Mouse (Mus musculus): Measurements from ENCODE around the gene Zfp207. TPM values are rescaled to one million over a fixed set of nuclear protein-coding genes. Genes with fewer than 3 reads are reported as not detected.
"Not testable (repeated sequence)": the region's sequence is repeated elsewhere in the genome, so short reads cannot be mapped to it uniquely, and the experiment has no call there.

Zfp207 gene
- 72.8 and 104 TPM in 2 replicates for polyA plus RNA-seq (2012; rRNA removed)

GRCm38 (mm10) chr11:80383019-80383625 is at the start of gene Zfp207:
Zfp207 (plus strand) TSS chr11:80383279.
- no peak for TF ChIP-seq CTCF (IDR thresholded peaks at IDR 0.05; ENCODE audit: insufficient read depth, low read length)
- TF ChIP-seq POLR2A (IDR thresholded peaks at IDR 0.05; ENCODE audit: borderline replicate concordance, extremely low read depth, low read depth, low read length) = peak; percentile 98
- Histone ChIP-seq H3K4me3 (replicated peaks; ENCODE audit: extremely low read depth, low read depth, low read length) (peak within 1 kb of the TSS; percentile 88), H3K4me1 (ENCODE audit: control insufficient read depth, insufficient read depth, low read length) (peaks cover 9% of the 10 kb centered on the region; the same call in 1 of the 2 replicates)
- WGBS = under 1% methylated on average over 33 of the region's 33 CpGs
- DNase-seq = peak; percentile 96

- no peak for DNase-seq
- H3K4me3 ChIP-seq (replicated peaks; ENCODE audit: extremely low read depth, low read depth, low read length) = no peak overlapping the region
- TF ChIP-seq POLR2A (IDR thresholded peaks at IDR 0.05; ENCODE audit: borderline replicate concordance, extremely low read depth, low read depth, low read length) = no peak
- TF ChIP-seq CTCF (IDR thresholded peaks at IDR 0.05; ENCODE audit: insufficient read depth, low read length) = no peak
- no peaks in the 10 kb centered on the region for H3K4me1 ChIP-seq (ENCODE audit: control insufficient read depth, insufficient read depth, low read length)
- 15% methylated on average over 7 of the region's 7 CpGs for WGBS
Observed at GRCm38 (mm10) chr11:80335609-80336350, 47.3 kb upstream of the Zfp207 start.

- TF ChIP-seq CTCF (IDR thresholded peaks at IDR 0.05; ENCODE audit: insufficient read depth, low read length) (no peak), POLR2A (IDR thresholded peaks at IDR 0.05; ENCODE audit: borderline replicate concordance, extremely low read depth, low read depth, low read length) (no peak)
- WGBS = 33% methylated on average over 6 of the region's 6 CpGs
- no peak for DNase-seq
- Histone ChIP-seq H3K4me1 (ENCODE audit: control insufficient read depth, insufficient read depth, low read length) (no peaks in the 10 kb centered on the region), H3K4me3 (replicated peaks; ENCODE audit: extremely low read depth, low read depth, low read length) (no peak overlapping the region)
Observed at GRCm38 (mm10) chr11:80336351-80336730, 46.7 kb upstream of the Zfp207 start.

GRCm38 (mm10) chr11:80342482-80342881 is 40.6 kb upstream of the Zfp207 start:
- WGBS = 35% methylated on average over 2 of the region's 2 CpGs
- no peak for DNase-seq
- TF ChIP-seq CTCF (IDR thresholded peaks at IDR 0.05; ENCODE audit: insufficient read depth, low read length) (no peak), POLR2A (IDR thresholded peaks at IDR 0.05; ENCODE audit: borderline replicate concordance, extremely low read depth, low read depth, low read length) (no peak)
- Histone ChIP-seq H3K4me3 (replicated peaks; ENCODE audit: extremely low read depth, low read depth, low read length) (no peak overlapping the region), H3K4me1 (ENCODE audit: control insufficient read depth, insufficient read depth, low read length) (no peaks in the 10 kb centered on the region)

GRCm38 (mm10) chr11:80351832-80352430 is 31.1 kb upstream of the Zfp207 start:
- peak; percentile 82 for DNase-seq
- 74% methylated on average over 5 of the region's 5 CpGs for WGBS

GRCm38 (mm10) chr11:80354832-80355231 is 28.2 kb upstream of the Zfp207 start:
- DNase-seq = no peak
- H3K4me1 ChIP-seq (ENCODE audit: control insufficient read depth, insufficient read depth, low read length) = no peaks in the 10 kb centered on the region
- 50% methylated on average over 4 of the region's 4 CpGs for WGBS
- TF ChIP-seq POLR2A (IDR thresholded peaks at IDR 0.05; ENCODE audit: borderline replicate concordance, extremely low read depth, low read depth, low read length) (no peak), CTCF (IDR thresholded peaks at IDR 0.05; ENCODE audit: insufficient read depth, low read length) (no peak)
- H3K4me3 ChIP-seq (replicated peaks; ENCODE audit: extremely low read depth, low read depth, low read length) = no peak overlapping the region

More at GRCm38 (mm10) chr11:80351832-80352430, 31.1 kb upstream of the Zfp207 start:
- TF ChIP-seq CTCF (IDR thresholded peaks at IDR 0.05; ENCODE audit: insufficient read depth, low read length) (peak; percentile 92), POLR2A (IDR thresholded peaks at IDR 0.05; ENCODE audit: borderline replicate concordance, extremely low read depth, low read depth, low read length) (no peak)
- Histone ChIP-seq H3K4me1 (ENCODE audit: control insufficient read depth, insufficient read depth, low read length) (no peaks in the 10 kb centered on the region), H3K4me3 (replicated peaks; ENCODE audit: extremely low read depth, low read depth, low read length) (no peak overlapping the region)

- WGBS = 81% methylated on average over 1 of the region's 1 CpGs
- DNase-seq = no peak
- Histone ChIP-seq H3K4me1 (ENCODE audit: control insufficient read depth, insufficient read depth, low read length) (no peaks in the 10 kb centered on the region), H3K4me3 (replicated peaks; ENCODE audit: extremely low read depth, low read depth, low read length) (no peak overlapping the region)
- TF ChIP-seq CTCF (IDR thresholded peaks at IDR 0.05; ENCODE audit: insufficient read depth, low read length) (no peak), POLR2A (IDR thresholded peaks at IDR 0.05; ENCODE audit: borderline replicate concordance, extremely low read depth, low read depth, low read length) (no peak)
Observed at GRCm38 (mm10) chr11:80368949-80369348, 14.1 kb upstream of the Zfp207 start.

- TF ChIP-seq POLR2A (IDR thresholded peaks at IDR 0.05; ENCODE audit: borderline replicate concordance, extremely low read depth, low read depth, low read length) (no peak), CTCF (IDR thresholded peaks at IDR 0.05; ENCODE audit: insufficient read depth, low read length) (no peak)
- DNase-seq = no peak
- Histone ChIP-seq H3K4me1 (ENCODE audit: control insufficient read depth, insufficient read depth, low read length) (no peaks in the 10 kb centered on the region; the same call in 1 of the 2 replicates), H3K4me3 (replicated peaks; ENCODE audit: extremely low read depth, low read depth, low read length) (no peak overlapping the region)
- WGBS = 57% methylated on average over 4 of the region's 4 CpGs
Observed at GRCm38 (mm10) chr11:80376651-80377050, 6.4 kb upstream of the Zfp207 start.

- peak; percentile 80 for DNase-seq
- Histone ChIP-seq H3K4me3 (replicated peaks; ENCODE audit: extremely low read depth, low read depth, low read length) (peak within 1 kb of the TSS; percentile 86), H3K4me1 (ENCODE audit: control insufficient read depth, insufficient read depth, low read length) (no peaks in the 10 kb centered on the region; the same call in 1 of the 2 replicates)
- TF ChIP-seq CTCF (IDR thresholded peaks at IDR 0.05; ENCODE audit: insufficient read depth, low read length) (no peak), POLR2A (IDR thresholded peaks at IDR 0.05; ENCODE audit: borderline replicate concordance, extremely low read depth, low read depth, low read length) (peak; percentile 83; the same call in 1 of the 2 replicates)
- 1% methylated on average over 41 of the region's 43 CpGs for WGBS
Observed at GRCm38 (mm10) chr11:80377712-80378451, 5.2 kb upstream of the Zfp207 start, which contains the start of gene 5730455P16Rik. 5730455P16Rik (minus strand) TSS chr11:80378034.

- not testable (repeated sequence) for H3K4me1 ChIP-seq (ENCODE audit: control insufficient read depth, insufficient read depth, low read length); DNase-seq; H3K4me3 ChIP-seq (replicated peaks; ENCODE audit: extremely low read depth, low read depth, low read length)
- WGBS = 60% methylated on average over 2 of the region's 2 CpGs
Observed at GRCm38 (mm10) chr11:80378452-80379068, 4.5 kb upstream of the Zfp207 start.

GRCm38 (mm10) chr11:80379184-80379583 is 3.9 kb upstream of the Zfp207 start:
- WGBS = 93% methylated on average over 7 of the region's 7 CpGs
- not testable (repeated sequence) for H3K4me1 ChIP-seq (ENCODE audit: control insufficient read depth, insufficient read depth, low read length); DNase-seq; H3K4me3 ChIP-seq (replicated peaks; ENCODE audit: extremely low read depth, low read depth, low read length)
